Comparison of ENCODE assay signal across 24 mouse cellular contexts in the genomic region with DNA sequence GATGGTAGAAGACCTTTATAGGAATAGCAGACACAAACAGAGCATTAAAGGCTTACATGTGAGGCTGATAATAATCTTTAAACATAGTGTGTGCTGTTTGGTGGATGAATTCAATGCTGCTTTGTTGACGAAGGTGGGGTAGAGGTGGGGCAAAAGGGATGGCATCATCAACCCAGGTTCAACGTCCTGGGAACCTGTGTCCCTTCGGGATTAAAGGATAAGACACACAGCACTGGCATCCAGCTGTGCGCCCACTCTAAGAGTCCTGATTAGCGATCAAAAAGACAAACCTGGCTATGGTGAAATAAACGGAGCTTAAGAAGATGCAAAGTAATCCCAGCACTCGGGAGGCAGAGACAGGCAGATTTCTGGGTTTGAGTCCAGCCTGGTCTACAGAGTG.
"Had no signal": no experiment of that assay in that cellular context is flagged by ENCODE, and none has a peak within 500 bp of the region (broad histone marks: within the 10 kb centered on the region; RNA-seq: fewer than 3 reads in every experiment).

No protein-coding gene starts in this region.

- H3K27me3 ChIP-seq: heart, embryonic 13.5 days; heart, embryonic 15.5 days; hindbrain, embryonic 13.5 days; hindbrain, embryonic 15.5 days; kidney, embryonic 15.5 days; limb, embryonic 12.5 days; liver, embryonic 12.5 days had no signal

- H3K9me3 ChIP-seq: heart, embryonic 10.5 days; heart, embryonic 13.5 days; heart, embryonic 15.5 days; hindbrain, embryonic 13.5 days; hindbrain, embryonic 15.5 days; kidney, embryonic 15.5 days; limb, embryonic 10.5 days; limb, embryonic 12.5 days; liver, embryonic 12.5 days had no signal

- H3K4me1 ChIP-seq: limb, embryonic 10.5 days; limb, embryonic 12.5 days had no signal

- H3K9ac ChIP-seq: heart, embryonic 13.5 days; heart, embryonic 15.5 days; hindbrain, embryonic 13.5 days; hindbrain, embryonic 15.5 days; kidney, embryonic 15.5 days; limb, embryonic 12.5 days; liver, embryonic 12.5 days; liver, embryonic 14.5 days had no signal

- H3K36me3 ChIP-seq: heart, embryonic 15.5 days; hindbrain, embryonic 15.5 days had no signal

- H3K4me3 ChIP-seq: heart, embryonic 10.5 days; heart, embryonic 13.5 days; heart, embryonic 15.5 days; hindbrain, embryonic 13.5 days; hindbrain, embryonic 15.5 days; kidney, embryonic 15.5 days; left cerebral cortex, adult 2 months; limb, embryonic 10.5 days; limb, embryonic 12.5 days; liver, embryonic 12.5 days had no signal

- H3K4me2 ChIP-seq: heart, embryonic 13.5 days; heart, embryonic 15.5 days; hindbrain, embryonic 13.5 days; hindbrain, embryonic 15.5 days; kidney, embryonic 15.5 days; limb, embryonic 12.5 days; liver, embryonic 12.5 days had no signal

- H3K27ac ChIP-seq: heart, embryonic 10.5 days; heart, embryonic 13.5 days; heart, embryonic 15.5 days; hindbrain, embryonic 13.5 days; hindbrain, embryonic 15.5 days; hindbrain, postnatal 0 days; kidney, embryonic 15.5 days; kidney, postnatal 0 days; left cerebral cortex, adult 2 months; limb, embryonic 10.5 days; limb, embryonic 12.5 days; liver, embryonic 12.5 days; liver, embryonic 14.5 days had no signal

- DNase-seq: gastrocnemius, postnatal 14 days; gastrocnemius, postnatal 36 days; heart, adult 18-20 months; heart, postnatal 14 days; heart, postnatal 36 days; kidney, adult 11 months; kidney, adult 2 months; kidney, adult 9 months; kidney, postnatal 14 days; kidney, postnatal 36 days had no signal

- ATAC-seq: hindbrain, postnatal 0 days; intestine, embryonic 16.5 days; liver, embryonic 12.5 days had no signal
